Mouse (Mus musculus): Measurements from ENCODE around the gene Nxf7.
"Not testable (repeated sequence)": the region's sequence is repeated elsewhere in the genome, so short reads cannot be mapped to it uniquely, and the experiment has no call there.

Gene Nxf7

DNA sequence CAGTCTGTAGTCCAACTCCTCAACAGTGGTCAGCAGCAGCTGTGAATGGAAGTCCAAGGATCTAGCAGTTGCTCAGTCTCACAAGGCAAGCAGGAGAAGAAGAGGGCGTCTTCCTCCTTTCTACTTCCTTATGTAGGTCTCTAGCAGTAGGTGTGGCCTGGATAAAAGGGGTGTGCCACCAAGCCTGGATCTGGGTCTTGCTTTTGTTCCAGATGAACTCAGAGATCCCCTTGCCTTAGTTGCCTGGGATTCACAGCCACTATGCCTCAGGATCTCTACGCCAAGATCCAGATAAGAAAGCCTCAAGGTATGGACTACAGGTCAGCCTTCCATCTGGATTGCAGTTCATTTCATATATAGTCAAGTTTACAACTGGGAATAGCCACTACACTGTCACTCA, at the start of gene Nxf7:
TSS of gene Nxf7 (minus strand) at position 101 of the 400 bp plus-strand sequence.
- ChIA-PET POLR2A (interaction anchor here in 1 of 4 experiments (1.7 kb wide), 1 partner anchor 25 kb away, joined by 5 read pairs; no protein-coding TSS in a partner anchor), CTCF (no interaction called here)

DNA sequence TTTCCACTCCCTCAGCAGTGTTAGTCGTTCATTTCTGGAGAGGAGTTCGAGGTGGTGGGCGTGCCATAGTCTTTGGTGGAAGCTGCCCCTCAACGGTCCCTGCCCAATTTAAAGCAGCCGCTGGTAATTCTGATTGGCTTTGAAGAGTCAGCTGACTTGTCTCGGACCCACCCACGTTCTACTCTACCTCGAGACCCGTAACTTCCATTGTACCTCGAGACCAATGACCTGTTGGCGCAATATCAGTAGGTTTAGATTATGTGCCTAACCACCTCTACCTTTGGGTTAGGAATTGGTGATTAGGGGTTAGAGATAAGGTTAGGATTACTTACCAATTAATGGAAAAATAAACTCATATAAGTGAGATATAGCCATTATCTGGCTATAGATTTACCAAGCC, 29.0 kb upstream of the Nxf7 start, which contains the start of gene Prame:
TSS of gene Prame (minus strand) at position 101 of the 400 bp plus-strand sequence.
- CTCF ChIA-PET = no interaction called here

DNA sequence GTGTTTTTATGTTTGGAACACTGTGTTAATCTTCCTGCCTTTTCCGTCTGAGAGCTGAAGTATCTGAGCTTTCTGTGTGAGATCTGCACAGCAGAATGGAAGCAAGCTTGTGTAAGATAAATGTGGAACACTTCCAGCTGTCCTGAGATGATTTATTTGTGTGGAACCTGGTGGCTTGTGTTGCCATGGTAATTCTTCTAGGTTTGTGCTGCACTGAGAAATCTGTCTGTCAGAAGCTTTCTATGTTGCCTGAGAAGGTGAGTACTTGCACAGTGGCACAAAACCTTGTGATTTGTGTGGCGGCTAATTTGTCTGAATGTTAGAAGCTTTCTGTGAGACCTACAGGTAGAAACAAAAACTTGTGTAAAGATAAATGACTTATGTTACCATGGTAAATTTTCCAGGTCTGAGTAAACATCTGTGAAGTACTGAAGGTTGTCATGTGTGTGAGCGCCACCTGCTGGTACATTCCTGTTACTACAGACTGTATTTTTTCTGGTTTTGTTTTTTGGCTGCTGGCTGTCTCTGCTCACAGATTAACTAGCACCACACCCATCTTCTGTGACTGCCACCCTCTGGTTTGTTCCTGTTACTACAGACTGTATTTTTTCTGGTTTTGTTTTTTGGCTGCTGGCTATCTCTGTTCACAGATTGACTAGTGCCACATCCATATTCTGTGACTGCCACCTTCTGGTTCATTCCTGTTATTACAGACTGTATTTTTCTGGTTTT, 2.9 kb upstream of the Nxf7 start:
- CTCF ChIA-PET = interaction anchor here in 3 of 4 experiments (0.6 to 1.5 kb wide), 5 partner anchors 14 to 576 kb away, joined by 3 to 4 read pairs (median 3); partner anchors contain the start of genes Armcx5 (in 1 of the 3) and Gprasp1 (in 1 of the 3)
- POLR2A ChIA-PET = not testable (repeated sequence)

More for the DNA sequence above, 29.0 kb upstream of the Nxf7 start, which contains the start of gene Prame:
- POLR2A ChIA-PET = no interaction called here

DNA sequence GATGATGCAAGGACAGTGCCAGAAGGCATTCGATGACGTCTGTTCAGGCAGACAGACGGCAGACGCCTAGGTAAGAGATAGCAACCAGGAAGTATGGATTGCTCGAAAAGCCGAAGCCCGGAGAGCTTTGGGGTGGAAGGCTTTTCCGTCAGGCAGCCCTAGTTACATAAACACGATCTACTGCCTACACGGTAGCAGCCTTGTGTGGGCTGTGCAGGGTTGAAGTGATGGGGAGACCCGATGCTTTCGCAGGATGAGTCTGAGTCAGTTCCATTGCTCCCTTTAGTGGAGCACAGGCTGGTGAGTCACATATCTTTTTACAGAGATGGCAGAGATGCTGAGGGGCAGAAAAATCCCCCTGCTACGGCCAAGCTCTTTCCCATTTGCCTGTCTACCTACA, 481 bp downstream of the Nxf7 start:
- CTCF ChIA-PET = interaction anchor here in 1 of 4 experiments (0.5 kb wide), 1 partner anchor 1409 kb away, joined by 9 read pairs; no protein-coding TSS in a partner anchor
- POLR2A ChIA-PET = interaction anchor here in 1 of 4 experiments (1.7 kb wide), 1 partner anchor 24 kb away, joined by 5 read pairs; no protein-coding TSS in a partner anchor

DNA sequence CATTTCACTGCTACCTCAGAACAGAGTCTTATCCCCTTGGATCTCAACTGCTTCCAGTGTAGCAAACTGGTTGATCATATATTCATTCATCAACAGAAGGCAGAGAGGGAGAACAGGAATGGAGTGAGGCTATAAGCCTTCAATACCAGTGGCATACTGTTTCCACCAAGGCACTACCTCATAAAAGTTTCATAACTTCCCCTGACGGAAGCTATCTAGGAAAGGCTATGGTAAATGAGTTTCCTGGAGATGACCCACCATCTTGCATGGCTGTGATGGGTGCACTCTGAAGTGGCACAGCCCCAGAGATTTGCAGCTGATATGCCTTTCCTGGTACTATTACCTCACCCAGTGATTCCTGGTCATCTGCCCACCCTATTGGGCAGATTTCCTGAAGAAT, 22.2 kb downstream of the Nxf7 start:
- ChIA-PET CTCF (no interaction called here), POLR2A (no interaction called here)

DNA sequence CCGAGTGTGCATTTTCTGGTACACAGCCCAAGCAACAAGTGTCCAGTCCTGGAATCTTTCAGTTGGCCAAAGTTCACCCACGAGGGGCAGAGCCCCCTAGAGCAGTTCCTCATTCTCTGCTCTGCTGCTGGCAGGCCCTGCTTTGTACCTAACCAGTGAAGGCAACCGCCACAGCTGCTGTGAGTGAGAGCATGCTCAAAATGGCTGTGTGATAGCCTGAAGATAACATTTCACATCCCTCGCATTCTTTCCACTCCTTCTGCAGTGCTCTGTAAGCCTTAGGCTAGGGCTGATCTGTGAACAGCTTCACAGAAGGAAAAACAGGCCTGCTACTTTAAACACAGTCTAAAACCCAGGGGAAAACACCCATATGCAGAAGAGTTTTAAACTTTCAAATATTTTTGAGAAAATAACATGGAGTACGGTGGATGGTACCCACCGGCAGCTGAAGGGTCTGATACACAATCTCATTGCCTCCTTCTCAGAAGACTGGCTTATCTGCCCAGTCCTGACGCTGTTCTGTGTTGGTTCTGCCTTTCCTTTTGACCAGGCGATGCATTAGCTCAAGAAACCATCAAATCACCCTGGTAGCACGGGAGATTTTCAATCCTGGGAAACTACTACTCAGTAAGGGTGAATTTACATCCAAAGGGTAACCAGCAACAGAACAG, 23.5 kb downstream of the Nxf7 start:
- CTCF ChIA-PET = not testable (repeated sequence)
- POLR2A ChIA-PET = interaction anchor here in 1 of 4 experiments (2.5 kb wide), 1 partner anchor 23 kb away, joined by 5 read pairs; the partner anchor contains the start of gene Nxf7

DNA sequence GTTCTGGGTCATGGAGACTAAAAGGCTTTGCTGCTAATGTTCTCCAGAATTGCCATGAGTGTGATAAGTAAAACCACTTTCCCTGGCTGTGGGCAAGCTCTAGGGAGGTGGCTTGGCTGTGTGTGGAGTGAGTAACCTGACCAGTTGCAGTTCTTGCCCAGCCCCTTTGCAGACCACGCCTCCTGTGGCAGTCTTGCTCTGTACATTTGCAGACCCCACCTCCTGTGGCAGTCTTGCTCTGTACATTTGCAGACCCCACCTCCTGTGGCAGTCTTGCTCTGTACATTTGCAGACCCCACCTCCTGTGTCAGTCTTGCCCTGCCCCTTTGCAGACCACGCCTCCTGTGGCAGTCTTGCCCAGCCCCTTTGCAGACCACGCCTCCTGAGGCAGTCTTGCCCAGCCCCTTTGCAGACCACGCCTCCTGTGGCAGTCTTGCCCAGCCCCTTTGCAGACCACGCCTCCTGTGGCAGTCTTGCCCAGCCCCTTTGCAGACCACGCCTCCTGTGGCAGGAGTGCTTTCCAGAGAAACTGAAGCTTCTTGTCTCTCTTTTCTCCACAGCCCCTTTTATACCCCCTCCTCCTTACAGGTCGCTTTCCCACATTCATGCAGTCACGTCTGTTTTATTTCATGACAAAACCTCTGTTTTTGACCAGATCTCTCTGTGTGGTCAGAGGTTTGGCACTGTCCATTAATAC, 24.2 kb downstream of the Nxf7 start:
- CTCF ChIA-PET = interaction anchor here in 1 of 4 experiments (0.6 kb wide), 1 partner anchor 14 kb away, joined by 3 read pairs; no protein-coding TSS in a partner anchor
- POLR2A ChIA-PET = interaction anchor here in 1 of 4 experiments (2.5 kb wide), 1 partner anchor 23 kb away, joined by 5 read pairs; the partner anchor contains the start of gene Nxf7

DNA sequence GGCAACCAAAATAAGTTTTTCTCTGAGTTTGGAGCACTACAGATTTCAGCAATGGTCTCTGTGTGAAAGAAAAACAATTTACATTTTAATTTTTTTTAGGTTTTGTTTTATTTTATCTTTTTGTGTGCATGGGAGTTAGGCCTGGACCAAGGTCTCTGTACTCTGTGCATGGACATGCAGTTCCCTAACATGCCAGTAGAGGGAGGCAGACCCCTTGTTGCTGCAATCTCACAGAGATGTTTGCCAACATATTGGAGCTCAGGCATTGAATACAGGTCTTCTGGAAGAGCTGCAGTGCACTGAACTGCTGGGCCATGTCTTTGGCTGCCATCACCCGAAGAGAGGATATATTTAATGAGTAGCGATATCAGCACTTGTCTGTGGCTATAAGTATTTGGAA, 29.1 kb downstream of the Nxf7 start:
- CTCF ChIA-PET = interaction anchor here in 1 of 4 experiments (0.7 to 0.9 kb wide), 2 partner anchors 32 to 406 kb away, joined by 3 read pairs; no protein-coding TSS in a partner anchor

DNA sequence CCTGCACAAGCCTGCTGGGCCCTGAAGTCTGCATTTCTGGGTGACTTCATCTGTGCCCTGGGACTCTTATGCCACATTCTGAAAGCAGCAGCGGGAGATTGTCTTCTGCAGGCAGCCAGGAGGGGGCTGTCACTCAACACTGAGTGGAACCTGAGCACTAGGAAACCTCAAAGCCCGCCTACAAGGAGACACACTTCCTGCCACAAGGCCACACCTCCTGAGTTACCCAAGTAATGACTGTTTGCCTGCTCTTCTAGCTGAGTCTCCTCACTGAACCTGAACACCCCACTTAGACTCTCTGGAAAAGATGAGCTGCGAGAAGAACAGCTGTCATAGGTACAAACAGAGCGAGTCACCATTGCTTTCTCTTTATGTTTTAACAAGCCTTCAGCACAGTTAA, 33.6 kb downstream of the Nxf7 start:
- CTCF ChIA-PET, POLR2A ChIA-PET: not testable (repeated sequence)

More for the DNA sequence above, 29.1 kb downstream of the Nxf7 start:
- POLR2A ChIA-PET = not testable (repeated sequence)

DNA sequence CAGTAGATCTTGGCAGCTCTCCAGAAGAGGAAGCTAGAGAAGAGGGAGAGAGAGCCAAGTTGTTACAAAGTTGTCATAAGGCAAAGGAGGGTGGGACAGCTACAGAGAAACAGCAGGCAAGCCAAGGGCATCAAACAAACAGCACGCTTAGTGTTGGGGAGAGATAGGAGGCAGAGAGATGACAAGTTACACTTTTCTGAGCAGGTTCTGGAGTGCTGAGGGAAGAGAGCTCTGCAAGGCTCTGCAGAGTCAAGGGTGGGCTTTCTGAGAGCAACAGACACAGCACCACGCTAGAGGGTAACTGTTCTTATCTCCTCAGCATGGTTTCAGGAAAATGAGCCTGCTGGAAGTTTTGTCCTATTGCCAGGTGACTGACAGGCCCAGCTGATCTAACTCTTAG, 35.7 kb downstream of the Nxf7 start:
- POLR2A ChIA-PET = no interaction called here

DNA sequence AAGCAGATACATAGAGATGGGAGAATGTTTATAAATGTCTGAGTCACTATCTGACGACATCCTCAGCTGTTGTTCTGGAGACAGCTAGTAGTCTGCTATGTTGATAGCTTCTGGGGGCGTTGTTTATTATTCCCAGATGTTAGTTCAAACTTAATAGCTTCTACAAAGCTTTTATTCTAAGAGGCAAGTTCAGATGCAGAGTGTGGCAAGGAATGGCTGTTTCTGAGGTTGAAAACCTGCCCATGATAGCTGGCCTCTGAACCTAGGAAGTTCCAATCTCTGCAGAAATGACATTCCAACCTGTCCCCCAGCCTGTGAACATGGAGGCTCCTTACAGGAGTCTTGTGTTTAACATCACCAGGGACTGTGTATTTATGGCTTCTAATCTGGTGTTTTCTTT, 36.9 kb downstream of the Nxf7 start:
- CTCF ChIA-PET, POLR2A ChIA-PET: not testable (repeated sequence)

More for the DNA sequence above, 35.7 kb downstream of the Nxf7 start:
- CTCF ChIA-PET = no interaction called here

DNA sequence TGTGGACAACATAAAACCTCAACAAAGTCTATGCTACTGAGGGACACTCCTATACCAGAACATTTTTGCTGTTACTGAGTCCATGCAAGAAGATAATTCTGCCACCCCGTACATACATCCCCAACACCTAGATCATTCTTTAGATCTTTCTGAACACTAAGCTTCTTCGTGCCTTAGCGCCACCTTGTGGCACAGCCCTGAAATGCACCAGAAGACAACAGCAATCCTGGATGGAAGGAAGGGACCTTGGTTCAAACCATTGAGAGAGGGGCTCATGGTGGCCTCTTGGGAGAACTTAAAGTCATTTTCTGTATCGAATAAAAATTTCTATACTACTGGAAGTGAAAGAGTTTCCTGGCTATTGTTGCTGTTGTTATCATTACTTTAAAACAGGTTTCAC, 37.6 kb downstream of the Nxf7 start:
- CTCF ChIA-PET = interaction anchor here in 1 of 4 experiments (0.6 to 0.8 kb wide), 3 partner anchors 13 to 491 kb away, joined by 3 read pairs; no protein-coding TSS in a partner anchor
- POLR2A ChIA-PET = interaction anchor here in 1 of 4 experiments (0.5 kb wide), 1 partner anchor 114 kb away, joined by 3 read pairs; no protein-coding TSS in a partner anchor

DNA sequence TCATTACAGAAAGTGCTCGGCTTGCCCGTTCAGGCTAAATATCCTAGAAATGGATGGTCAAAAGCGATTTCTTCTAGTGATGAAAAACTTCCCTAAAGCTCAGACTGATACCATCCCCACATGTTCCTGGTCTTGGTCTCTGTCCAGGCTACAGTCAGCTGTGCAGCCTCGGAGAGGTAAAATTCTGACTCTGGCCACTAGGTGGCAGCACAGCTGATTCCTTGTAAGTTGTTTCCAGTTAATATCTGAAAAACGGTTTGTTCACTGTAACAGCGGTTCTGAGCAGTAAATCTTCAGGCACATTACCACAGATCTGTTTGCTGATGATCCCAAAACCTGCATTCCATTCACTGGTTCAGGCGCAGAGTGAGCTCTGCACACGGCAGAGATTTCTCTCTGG, 38.9 kb downstream of the Nxf7 start:
- CTCF ChIA-PET, POLR2A ChIA-PET: not testable (repeated sequence)

Measured in embryonic stem cell, embryonic (primary cell).